Mouse (Mus musculus) embryonic fibroblast, embryonic 13.5 days (primary cell): ENCODE results near the gene 1700102P08Rik. TPM values are rescaled to one million over a fixed set of nuclear protein-coding genes. Genes with fewer than 3 reads are reported as not detected.

Experiments used
- H3K27ac ChIP-seq: 2 replicates; pipeline ENCODE4 v1.5.1; 2012; ENCODE audit warnings: low read length, control low read depth, inconsistent platforms; ENCODE audit not compliant: insufficient read depth
- H3K4me1 ChIP-seq: 2 replicates; pipeline ENCODE4 v1.6.1; 2011; ENCODE audit warnings: low read length; ENCODE audit not compliant: control insufficient read depth, insufficient read depth
- H3K4me3 ChIP-seq: 2 replicates; pipeline ENCODE4 v1.5.1; 2011; ENCODE audit warnings: mild to moderate bottlenecking, control low read depth, low read length; ENCODE audit not compliant: insufficient read depth
- CTCF ChIP-seq: IDR thresholded peaks from 2 replicates; pipeline ENCODE4 v1.5.1; 2011; ENCODE audit warnings: mild to moderate bottlenecking, control low read depth, low read length, moderate library complexity, borderline replicate concordance; ENCODE audit not compliant: insufficient read depth
- POLR2A ChIP-seq: IDR thresholded peaks from 2 replicates; pipeline ENCODE4 v1.6.1; 2011; ENCODE audit warnings: low read depth, mild to moderate bottlenecking, control low read depth, low read length, moderate library complexity
- polyA plus RNA-seq: library from polyadenylated mRNA; stranded (reverse); fragments of >200 nt; gene quantifications from 2 replicates; pipeline ENCODE4 v1.2.4, GENCODE M21; 2011; ENCODE audit warnings: low read depth; ENCODE audit not compliant: missing spikeins, insufficient read length

The 1700102P08Rik gene
- polyA plus RNA-seq, 1 experiment: 0.63 TPM

DNA sequence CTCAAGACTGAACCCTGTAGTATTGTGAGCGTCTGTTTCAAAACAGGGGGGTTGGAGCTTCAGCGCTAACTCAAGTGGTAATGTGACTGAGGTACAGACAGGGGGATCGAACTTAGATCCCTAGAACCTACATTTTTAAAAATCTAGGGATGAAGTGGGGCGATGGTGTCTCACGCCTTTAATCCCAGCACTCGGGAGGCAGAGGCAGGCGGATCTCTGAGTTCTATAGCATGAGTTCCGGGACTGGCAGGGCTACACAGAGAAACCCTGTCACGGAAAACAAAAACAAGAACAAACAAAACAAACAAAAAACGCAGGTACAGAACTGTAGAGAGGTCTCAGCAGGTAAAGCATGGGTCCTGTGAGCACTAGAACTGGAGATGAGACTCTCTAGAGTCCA is 64.3 kb downstream of the 1700102P08Rik start:
- Histone ChIP-seq H3K4me3 (no peak overlapping the region), H3K4me1 (peaks cover 2% of the 10 kb centered on the region; the same call in 1 of the 2 replicates), H3K27ac (no peak overlapping the region)
- TF ChIP-seq CTCF (no peak), POLR2A (no peak)

DNA sequence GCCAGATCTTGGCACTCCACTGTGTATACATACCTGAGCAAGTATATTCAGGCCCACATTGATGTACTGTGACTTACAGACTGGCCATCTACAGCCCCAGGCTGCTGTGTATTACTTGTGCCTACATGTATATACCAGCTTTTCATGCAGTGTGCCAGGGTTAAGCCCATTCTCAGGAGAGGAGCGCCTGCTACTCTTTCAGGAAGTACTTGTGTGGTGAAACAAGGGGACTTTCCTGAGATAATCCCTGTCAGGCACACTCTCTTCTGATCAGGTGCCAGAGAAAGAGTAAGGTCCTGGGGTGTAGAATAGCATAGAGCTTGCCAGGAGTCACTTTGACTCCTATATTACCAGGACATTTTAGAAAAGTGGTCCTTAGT is 67.3 kb downstream of the 1700102P08Rik start:
- TF ChIP-seq CTCF: no peak
- no peak for TF ChIP-seq POLR2A
- no peak overlapping the region for H3K27ac ChIP-seq
- 0 out of 2 replicates have a peak overlapping the region, but pooled peaks have one; percentile 19 for H3K4me3 ChIP-seq
- H3K4me1 ChIP-seq: peaks cover 2% of the 10 kb centered on the region; the same call in 1 of the 2 replicates

Other genes with a start within 250 kb of the 1700102P08Rik start
- 0.08 and 0.25 TPM in 2 replicates for gene Bsn, start 202.4 kb upstream of the 1700102P08Rik start, polyA plus RNA-seq
- gene Dag1, start 128.8 kb upstream of the 1700102P08Rik start, polyA plus RNA-seq: 102 and 109 TPM in 2 replicates
- 36.5 and 49.6 TPM in 2 replicates for gene Nicn1, start 102.4 kb upstream of the 1700102P08Rik start, polyA plus RNA-seq
- gene Amt, start 96.0 kb upstream of the 1700102P08Rik start, polyA plus RNA-seq: 2.6 and 3.7 TPM in 2 replicates
- 575 and 590 TPM in 2 replicates for gene Rhoa, start 86.7 kb upstream of the 1700102P08Rik start, polyA plus RNA-seq
- 22.9 and 24.5 TPM in 2 replicates for gene Tcta, start 86.6 kb upstream of the 1700102P08Rik start, polyA plus RNA-seq
- gene Gpx1, start 53.9 kb upstream of the 1700102P08Rik start, polyA plus RNA-seq: 328 and 399 TPM in 2 replicates
- 93.4 and 102 TPM in 2 replicates for gene Usp4, start 45.0 kb upstream of the 1700102P08Rik start, polyA plus RNA-seq
- 0.22 TPM in 1 of 2 replicates, not detected in the other for gene Ccdc36, start 35.7 kb downstream of the 1700102P08Rik start, polyA plus RNA-seq
- gene BC048562, start 43.7 kb downstream of the 1700102P08Rik start, polyA plus RNA-seq: not detected in 2 replicates
- 18.3 and 19.8 TPM in 2 replicates for gene Ccdc71, start 67.7 kb downstream of the 1700102P08Rik start, polyA plus RNA-seq
- gene Klhdc8b, start 68.8 kb downstream of the 1700102P08Rik start, polyA plus RNA-seq: 6.5 and 8.3 TPM in 2 replicates
- gene Lamb2, start 86.9 kb downstream of the 1700102P08Rik start, polyA plus RNA-seq: 118 and 152 TPM in 2 replicates
- gene Usp19, start 97.8 kb downstream of the 1700102P08Rik start, polyA plus RNA-seq: 77.0 and 80.7 TPM in 2 replicates
- gene Qars, start 114.9 kb downstream of the 1700102P08Rik start, polyA plus RNA-seq: 261 and 263 TPM in 2 replicates
- gene Qrich1, start 124.0 kb downstream of the 1700102P08Rik start, polyA plus RNA-seq: 113 and 133 TPM in 2 replicates
- gene Impdh2, start 167.5 kb downstream of the 1700102P08Rik start, polyA plus RNA-seq: 176 and 180 TPM in 2 replicates
- gene Ndufaf3, start 174.6 kb downstream of the 1700102P08Rik start, polyA plus RNA-seq: 19.5 and 25.5 TPM in 2 replicates
- gene Dalrd3, start 177.1 kb downstream of the 1700102P08Rik start, polyA plus RNA-seq: 29.2 and 38.2 TPM in 2 replicates
- 40.4 and 42.8 TPM in 2 replicates for gene Wdr6, start 185.9 kb downstream of the 1700102P08Rik start, polyA plus RNA-seq
- gene P4htm, start 204.9 kb downstream of the 1700102P08Rik start, polyA plus RNA-seq: 3.4 and 4.8 TPM in 2 replicates